Mouse (Mus musculus) liver, adult 2 months (tissue): ENCODE results near the gene BC049352.

ENCODE experiments used
- CTCF ChIP-seq: fragments of 200-500 bp; IDR thresholded peaks from 2 replicates; pipeline ENCODE4 v1.5.1; 2011; ENCODE audit warnings: low read depth, low read length, control low read depth
- POLR2A ChIP-seq: fragments of 200-500 bp; IDR thresholded peaks from 2 replicates; pipeline ENCODE4 v1.6.1; 2011; ENCODE audit warnings: low read length, control low read depth; ENCODE audit not compliant: insufficient read depth; ENCODE audit errors: extremely low read depth

DNA sequence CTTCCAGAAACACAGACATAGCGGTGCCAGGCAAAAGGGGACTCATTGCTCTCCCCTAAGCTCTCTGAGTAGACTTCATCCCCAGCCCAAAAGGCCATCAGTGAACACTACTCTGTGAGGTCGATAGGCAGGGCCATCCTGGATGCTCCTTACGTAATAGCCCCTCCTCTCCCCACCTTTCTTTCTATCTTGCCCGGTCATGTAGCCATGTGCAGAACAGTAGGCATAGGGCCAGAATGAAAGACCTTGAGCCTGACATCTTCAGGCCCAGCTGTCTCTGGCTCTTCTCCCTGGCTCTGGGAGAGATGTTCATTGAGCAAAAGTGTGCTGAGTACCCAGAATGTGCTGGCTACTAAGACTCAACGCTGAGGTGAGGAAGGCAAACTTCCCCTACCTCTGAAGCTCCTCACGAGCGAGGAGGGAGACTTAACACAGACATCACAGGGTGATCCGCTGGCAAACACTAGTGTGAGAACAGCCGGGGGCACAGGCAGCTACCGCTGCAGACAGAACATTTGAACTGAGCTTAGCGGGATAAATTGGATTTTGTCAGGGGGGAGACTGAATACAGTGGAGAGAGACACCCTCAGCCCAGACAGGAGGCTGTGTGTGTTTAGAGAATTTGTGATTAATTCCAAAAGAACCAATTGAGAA lies 33.8 kb downstream of the BC049352 start:
- TF ChIP-seq POLR2A (no peak), CTCF (no peak)
